Mouse (Mus musculus) hindbrain, embryonic 14.5 days (tissue): ENCODE data around the gene Mfsd6. TPM values are rescaled to one million over a fixed set of nuclear protein-coding genes. Genes with fewer than 3 reads are reported as not detected.

Experiments used
- ATAC-seq: fragments of 200-750 bp; cut with Nextera tagmentation; 2 replicates; pipeline ENCODE4 v1.8.0; 2017; ENCODE audit warnings: moderate number of reproducible peaks, mild to moderate bottlenecking, moderate TSS enrichment, moderate library complexity; ENCODE audit not compliant: low FRiP score
- DNase-seq: peaks from one replicate; pipeline ENCODE4 v3.0.0-alpha.2; 2015; ENCODE audit warnings: low spot score
- H3K27ac ChIP-seq: fragments of 300-500 bp; sonication (generic); 2 replicates; pipeline ENCODE4 v1.5.1; 2014; ENCODE audit warnings: mild to moderate bottlenecking, moderate library complexity
- H3K27me3 ChIP-seq: fragments of 300-500 bp; sonication (generic); 2 replicates; pipeline ENCODE4 v1.6.1; 2014; ENCODE audit warnings: mild to moderate bottlenecking, low read length, mixed read lengths; ENCODE audit not compliant: control insufficient read depth, insufficient read depth
- H3K36me3 ChIP-seq: fragments of 300-500 bp; sonication (generic); replicated peaks from 2 replicates; pipeline ENCODE4 v1.6.1; 2014; ENCODE audit not compliant: control insufficient read depth, insufficient read depth
- H3K4me1 ChIP-seq: fragments of 300-500 bp; sonication (generic); replicated peaks from 2 replicates; pipeline ENCODE4 v1.6.1; 2014; ENCODE audit warnings: antibody characterized with exemption, low read length, mixed read lengths; ENCODE audit not compliant: control insufficient read depth, insufficient read depth
- H3K4me2 ChIP-seq: fragments of 300-500 bp; sonication (generic); replicated peaks from 2 replicates; pipeline ENCODE4 v1.6.1; 2014; ENCODE audit warnings: mild to moderate bottlenecking, moderate library complexity
- H3K4me3 ChIP-seq: fragments of 300-500 bp; sonication (generic); replicated peaks from 2 replicates; pipeline ENCODE4 v1.5.1; 2014; ENCODE audit warnings: mild to moderate bottlenecking, low read length
- H3K9ac ChIP-seq: fragments of 300-500 bp; sonication (generic); 2 replicates; pipeline ENCODE4 v1.6.1; 2014
- H3K9me3 ChIP-seq: fragments of 300-500 bp; sonication (generic); 2 replicates; pipeline ENCODE4 v1.6.1; 2016; ENCODE audit warnings: low read length; ENCODE audit not compliant: control insufficient read depth
- WGBS: fragments of 180-500 bp; shearing (Covaris S2); extraction: QIAGEN DNeasy Blood & Tissue Kit; methylation state at CpG from one replicate; pipeline ENCODE4 v1.1.7; 2014; 5-methylcytosine and 5-hydroxymethylcytosine counted together
- polyA plus RNA-seq: library from polyadenylated mRNA; unstranded; fragments of >200 nt; fragmentation: Nextera tagmentation; extraction: Ambion mirVana; gene quantifications from 2 replicates; pipeline ENCODE4 v1.2.1, GENCODE M21; 2014

The Mfsd6 gene
- polyA plus RNA-seq, 1 experiment from 2014 or later: 15.8 TPM

DNA sequence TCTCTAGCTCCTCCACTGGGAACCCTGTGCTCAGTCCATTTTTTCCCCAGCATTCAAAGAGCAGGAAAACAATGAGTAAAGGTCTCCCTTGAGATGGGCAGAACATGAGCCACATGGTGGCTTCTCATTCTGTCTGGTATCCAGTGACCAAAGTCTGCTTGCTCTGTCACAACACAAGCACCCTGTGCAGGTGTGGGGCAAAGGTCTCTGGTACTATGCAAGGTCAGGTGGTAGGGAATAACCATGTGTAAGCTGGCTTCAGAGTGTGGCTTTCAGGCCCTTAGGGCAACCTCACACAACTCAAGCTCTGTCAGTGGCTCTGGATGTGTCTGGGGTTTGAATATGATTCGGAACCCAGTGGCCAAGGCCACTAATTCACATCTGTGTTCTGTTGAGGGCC, 22.7 kb upstream of the Mfsd6 start:
- H3K27ac ChIP-seq: no peak overlapping the region
- H3K27me3 ChIP-seq: no peaks in the 10 kb centered on the region
- no peak overlapping the region for H3K4me2 ChIP-seq
- H3K36me3 ChIP-seq: no peaks in the 10 kb centered on the region
- H3K4me3 ChIP-seq: no peak overlapping the region
- H3K9ac ChIP-seq: no peak overlapping the region
- WGBS: 93% methylated on average over 1 of the region's 1 CpGs
- no peaks in the 10 kb centered on the region for H3K4me1 ChIP-seq
- DNase-seq: no peak
- H3K9me3 ChIP-seq: no peaks in the 10 kb centered on the region
- ATAC-seq: no peak

DNA sequence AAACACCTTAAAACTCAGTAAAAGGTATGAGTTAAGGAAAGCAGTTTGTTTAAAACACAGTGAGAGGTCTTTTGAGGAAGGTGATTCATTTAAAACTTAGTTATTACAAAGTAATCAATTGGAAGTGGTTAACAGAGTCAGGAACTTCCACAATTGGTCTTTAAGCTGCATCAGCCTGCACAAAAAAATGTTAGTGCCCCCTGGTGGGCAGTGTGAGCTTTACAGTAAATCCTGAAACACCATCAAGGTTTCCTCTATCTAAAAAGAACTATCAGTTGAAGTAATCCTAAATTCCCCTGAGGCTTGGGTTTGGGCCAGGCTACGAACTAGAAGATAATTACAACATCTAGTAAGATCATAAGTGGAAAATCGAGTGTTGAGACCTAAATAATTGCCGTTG, 21.0 kb upstream of the Mfsd6 start:
- H3K4me3 ChIP-seq: no peak overlapping the region
- H3K4me2 ChIP-seq: no peak overlapping the region
- no peaks in the 10 kb centered on the region for H3K9me3 ChIP-seq
- 28% methylated on average over 3 of the region's 3 CpGs for WGBS
- H3K4me1 ChIP-seq: no peaks in the 10 kb centered on the region
- H3K27ac ChIP-seq: no peak overlapping the region
- no peaks in the 10 kb centered on the region for H3K27me3 ChIP-seq
- ATAC-seq (no peak), DNase-seq (peak; percentile 80)
- H3K36me3 ChIP-seq: no peaks in the 10 kb centered on the region
- no peak overlapping the region for H3K9ac ChIP-seq

DNA sequence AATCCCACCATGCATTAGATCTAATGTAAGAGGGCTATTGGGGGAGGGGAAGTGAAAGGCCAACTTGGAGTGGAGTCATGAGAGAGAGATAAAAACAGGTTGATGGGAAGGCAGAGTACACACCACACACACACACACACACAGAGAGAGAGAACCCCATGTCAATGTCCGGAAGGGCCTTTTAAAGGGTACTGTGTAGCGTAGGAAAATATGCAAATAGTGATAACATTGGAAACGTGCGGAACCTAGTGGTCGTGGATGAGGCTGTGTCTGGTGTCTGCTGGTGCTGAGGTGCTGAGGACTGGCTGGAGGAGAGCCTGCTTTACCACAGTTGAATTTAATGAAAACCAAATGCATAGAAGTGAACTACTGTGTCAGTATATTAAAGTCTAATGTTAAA, 15.3 kb upstream of the Mfsd6 start:
- Histone ChIP-seq H3K27ac (no peak overlapping the region), H3K9ac (no peak overlapping the region), H3K9me3 (no peaks in the 10 kb centered on the region), H3K4me3 (no peak overlapping the region), H3K4me1 (no peaks in the 10 kb centered on the region), H3K4me2 (no peak overlapping the region), H3K27me3 (no peaks in the 10 kb centered on the region), H3K36me3 (no peaks in the 10 kb centered on the region)
- no peak for ATAC-seq
- 93% methylated on average over 5 of the region's 5 CpGs for WGBS
- no peak for DNase-seq

DNA sequence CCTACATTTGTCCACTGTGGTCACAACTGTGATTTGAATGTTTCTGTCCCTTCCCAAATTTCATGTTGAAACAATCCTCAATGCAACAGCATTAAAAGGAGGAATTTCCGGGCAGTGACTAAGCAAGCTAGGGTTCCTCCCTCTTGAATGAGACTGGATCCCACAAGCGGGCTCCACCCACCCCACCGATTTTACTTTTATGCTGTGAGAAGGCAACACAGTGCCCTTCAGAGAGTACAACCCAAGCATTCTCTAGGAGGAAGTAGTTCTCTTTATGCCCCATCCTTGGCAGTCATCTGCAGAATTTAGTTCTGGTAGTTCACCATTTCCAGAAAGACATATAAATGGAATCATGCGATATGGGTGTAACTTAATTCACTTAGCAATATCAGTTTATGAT, 6.9 kb upstream of the Mfsd6 start:
- H3K36me3 ChIP-seq: no peaks in the 10 kb centered on the region
- no peaks in the 10 kb centered on the region for H3K9me3 ChIP-seq
- WGBS: 85% methylated on average over 4 of the region's 4 CpGs
- H3K9ac ChIP-seq: no peak overlapping the region
- H3K27ac ChIP-seq: no peak overlapping the region
- ATAC-seq (no peak), DNase-seq (no peak)
- no peak overlapping the region for H3K4me3 ChIP-seq
- H3K4me1 ChIP-seq: no peaks in the 10 kb centered on the region
- H3K27me3 ChIP-seq: no peaks in the 10 kb centered on the region
- no peak overlapping the region for H3K4me2 ChIP-seq

DNA sequence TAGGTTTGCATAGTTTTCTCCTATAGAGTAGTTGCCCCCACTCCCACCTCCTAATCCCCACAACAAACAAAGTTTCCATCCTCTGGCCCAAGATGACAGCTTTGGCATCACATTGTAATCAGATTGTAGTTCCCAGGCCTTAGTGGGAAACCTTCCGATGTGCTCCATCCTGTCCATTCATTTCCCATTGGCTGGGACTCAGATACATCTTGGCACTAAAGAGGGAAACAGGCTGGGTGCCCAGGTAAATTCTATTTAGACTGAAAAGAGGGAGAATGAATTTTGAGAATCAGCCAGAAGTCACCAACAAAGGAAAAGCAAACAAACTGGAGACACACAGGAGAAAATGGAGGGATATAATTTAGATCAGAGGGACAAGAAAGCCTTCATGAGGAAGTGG, 3.0 kb upstream of the Mfsd6 start:
- no peak for ATAC-seq
- Histone ChIP-seq H3K4me3 (no peak overlapping the region), H3K9me3 (no peaks in the 10 kb centered on the region), H3K4me1 (peaks cover 5% of the 10 kb centered on the region; the same call in 1 of the 2 replicates), H3K9ac (no peak overlapping the region), H3K36me3 (no peaks in the 10 kb centered on the region), H3K27ac (no peak overlapping the region), H3K27me3 (no peaks in the 10 kb centered on the region), H3K4me2 (no peak overlapping the region)
- 81% methylated on average over 1 of the region's 1 CpGs for WGBS
- no peak for DNase-seq

DNA sequence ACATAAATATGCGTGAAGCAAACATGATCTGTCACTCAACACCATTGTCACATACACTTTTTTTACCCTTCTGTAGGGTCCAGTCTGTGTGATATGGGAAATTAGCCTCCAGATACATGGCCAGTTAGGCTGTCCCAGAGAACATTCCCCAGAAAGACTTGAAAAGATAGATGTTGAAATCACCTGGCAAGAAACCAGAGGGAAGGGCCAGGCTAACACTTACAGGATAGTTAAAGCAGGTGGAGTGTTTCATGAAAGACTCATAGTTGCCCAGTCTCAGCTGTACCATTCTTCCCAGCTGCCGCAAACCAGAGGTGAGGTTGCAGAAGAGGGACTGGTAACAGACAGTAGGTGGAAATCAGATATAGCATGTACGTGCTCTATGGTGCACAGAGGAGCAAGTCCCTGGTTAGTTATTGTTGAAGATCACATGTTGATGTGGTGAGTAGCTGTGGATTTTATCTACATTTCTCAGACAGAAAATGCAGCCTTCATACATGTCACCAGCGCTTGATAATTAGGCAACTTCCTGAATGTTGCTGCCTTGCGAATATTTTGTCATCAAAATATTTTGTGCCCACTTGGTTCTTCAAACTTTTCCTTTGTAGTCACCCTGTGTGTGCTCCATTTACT, 1.7 kb upstream of the Mfsd6 start:
- no peak overlapping the region for H3K4me2 ChIP-seq
- H3K27me3 ChIP-seq: no peaks in the 10 kb centered on the region
- H3K27ac ChIP-seq: no peak overlapping the region
- no peak overlapping the region for H3K4me3 ChIP-seq
- H3K9me3 ChIP-seq: no peaks in the 10 kb centered on the region
- WGBS: 97% methylated on average over 5 of the region's 5 CpGs
- no peaks in the 10 kb centered on the region for H3K36me3 ChIP-seq
- DNase-seq (no peak), ATAC-seq (no peak)
- no peak overlapping the region for H3K9ac ChIP-seq
- peaks cover 8% of the 10 kb centered on the region; the same call in 1 of the 2 replicates for H3K4me1 ChIP-seq

DNA sequence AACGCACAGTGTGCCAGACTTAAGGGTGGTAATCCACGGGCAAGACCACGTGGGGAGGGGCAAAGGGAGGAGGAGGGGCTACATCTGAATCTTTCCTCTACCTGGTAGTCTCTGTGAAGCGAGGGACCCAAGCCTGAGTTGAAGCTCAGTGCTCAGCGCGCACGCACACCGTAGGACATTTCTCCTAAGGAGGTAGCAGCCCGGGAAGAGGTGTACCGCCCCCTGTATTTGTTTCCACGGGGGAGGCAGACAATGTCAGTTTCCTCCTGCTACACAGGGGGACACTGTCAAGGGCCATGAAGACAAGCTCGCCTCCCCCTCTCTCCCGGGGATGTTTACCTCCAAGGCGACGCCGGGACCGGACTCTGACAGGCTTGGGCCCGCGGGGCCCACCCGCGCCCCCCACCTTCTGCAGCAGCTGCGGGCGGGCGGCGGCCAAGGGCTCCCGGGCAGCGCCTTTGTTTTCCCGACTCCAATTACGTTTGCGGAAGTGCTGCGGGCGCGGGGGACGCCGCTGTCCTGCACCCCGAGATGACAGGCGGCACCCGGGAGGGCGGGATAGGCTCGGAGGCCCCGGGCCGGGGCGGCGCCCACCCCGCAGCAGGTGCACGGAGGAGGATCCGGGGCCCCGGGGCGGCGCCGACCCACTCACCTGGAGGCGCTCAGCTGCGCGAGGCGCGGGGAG, 749 bp downstream of the Mfsd6 start:
- peak; percentile 87 for ATAC-seq
- H3K4me3 ChIP-seq: peak overlapping the region; percentile 94
- peak overlapping the region; percentile 98 for H3K27ac ChIP-seq
- H3K9me3 ChIP-seq: no peaks in the 10 kb centered on the region
- H3K9ac ChIP-seq: peak overlapping the region; percentile 98
- H3K4me2 ChIP-seq: peak overlapping the region; percentile 86
- H3K27me3 ChIP-seq: no peaks in the 10 kb centered on the region
- WGBS: under 1% methylated on average over 54 of the region's 56 CpGs
- peak; percentile 63 for DNase-seq
- peaks cover 14% of the 10 kb centered on the region for H3K4me1 ChIP-seq
- H3K36me3 ChIP-seq: no peaks in the 10 kb centered on the region

DNA sequence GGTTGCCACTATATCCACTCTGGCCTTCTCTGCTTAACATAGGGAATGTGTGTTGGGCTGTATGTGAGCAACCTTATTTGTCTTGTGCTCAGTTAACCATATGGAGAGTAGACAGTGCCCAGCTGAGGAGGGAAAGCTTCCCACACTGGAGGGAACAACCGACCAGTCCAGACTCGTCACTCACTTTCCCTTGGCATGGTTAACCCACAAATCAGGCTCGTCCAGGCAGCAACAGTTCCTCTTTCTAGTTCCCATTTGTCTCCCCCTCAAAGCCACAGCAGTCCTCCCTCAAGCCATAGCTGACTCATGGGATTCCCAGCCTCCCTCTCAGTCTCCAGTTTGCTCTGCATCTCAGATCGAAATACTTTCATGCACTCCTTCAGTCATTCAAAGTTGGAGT, 4.7 kb downstream of the Mfsd6 start:
- Histone ChIP-seq H3K4me1 (peaks cover 14% of the 10 kb centered on the region), H3K9ac (no peak overlapping the region), H3K27ac (no peak overlapping the region), H3K4me2 (no peak overlapping the region), H3K36me3 (no peaks in the 10 kb centered on the region), H3K4me3 (no peak overlapping the region), H3K9me3 (no peaks in the 10 kb centered on the region), H3K27me3 (no peaks in the 10 kb centered on the region)
- no peak for ATAC-seq
- DNase-seq: no peak
- 69% methylated on average over 4 of the region's 4 CpGs for WGBS

DNA sequence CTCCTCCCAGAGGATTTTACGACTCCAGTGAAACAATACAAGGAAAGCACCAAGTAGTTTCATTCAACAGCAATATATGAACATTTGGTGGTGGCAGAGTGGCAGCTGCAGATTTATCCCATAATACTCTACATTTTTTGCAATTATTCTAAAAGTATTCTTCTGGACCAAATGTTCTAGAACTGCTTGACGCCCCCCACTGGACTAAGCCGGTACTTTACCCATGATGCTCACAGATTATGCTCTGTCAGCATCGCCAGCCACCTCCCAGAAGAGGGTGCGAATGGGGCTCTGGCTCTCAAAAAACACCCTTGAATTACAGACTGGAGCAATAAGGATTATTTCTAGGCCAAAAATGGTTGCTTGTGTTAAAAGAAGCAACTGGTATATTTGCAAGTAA, 8.2 kb downstream of the Mfsd6 start:
- peaks cover 11% of the 10 kb centered on the region; the same call in 1 of the 2 replicates for H3K4me1 ChIP-seq
- H3K36me3 ChIP-seq: no peaks in the 10 kb centered on the region
- no peaks in the 10 kb centered on the region for H3K9me3 ChIP-seq
- no peak overlapping the region for H3K4me3 ChIP-seq
- H3K9ac ChIP-seq: no peak overlapping the region
- 58% methylated on average over 5 of the region's 5 CpGs for WGBS
- H3K27ac ChIP-seq: no peak overlapping the region
- DNase-seq (no peak), ATAC-seq (no peak)
- H3K27me3 ChIP-seq: no peaks in the 10 kb centered on the region
- H3K4me2 ChIP-seq: no peak overlapping the region
